ENCODE assay signal across 10 mouse cellular contexts in genomic region chr6:112311385-112311784, GRCm38 (mm10). TPM values are rescaled to one million over a fixed set of nuclear protein-coding genes. Genes with fewer than 3 reads are reported as not detected.
A peak's percentile ranks its signal among the peaks of the same experiment; 100 is the strongest.
DNase-seq lines count a peak whose midpoint lies in the region; ATAC-seq and TF ChIP-seq lines count a peak whose summit lies in the region.
"Had no signal": no experiment of that assay in that cellular context is flagged by ENCODE, and none has a peak within 500 bp of the region (broad histone marks: within the 10 kb centered on the region; RNA-seq: fewer than 3 reads in every experiment).

No protein-coding gene starts in this region.

- H3K4me3 ChIP-seq in kidney, embryonic 16.5 days (ENCODE audit: low read length) = no peak overlapping the region
- H3K4me3 ChIP-seq in embryonic facial prominence, embryonic 12.5 days = no peak overlapping the region
- H3K4me3 ChIP-seq in intestine, embryonic 15.5 days (replicated peaks) = no peak overlapping the region
- no peak overlapping the region for H3K4me3 ChIP-seq in stomach, postnatal 0 days (ENCODE audit: low read depth, low read length)
- H3K4me3 ChIP-seq: neural tube, embryonic 12.5 days had no signal

- DNase-seq in kidney, postnatal 36 days = no peak
- peak; percentile 25 for DNase-seq in brain, adult 2 months (ENCODE audit: low read depth, low spot score)
- peak; percentile 35 for DNase-seq in layer of hippocampus, adult 9-11 months
- no peak for DNase-seq in embryo, embryonic 9.5 days (ENCODE audit: extremely low spot score)
- no peak for DNase-seq in stomach, postnatal 0 days (ENCODE audit: low spot score)
- DNase-seq: cerebellum, adult 9-10 months had no signal

- ATAC-seq in kidney, embryonic 16.5 days (ENCODE audit: low FRiP score, low TSS enrichment) = peak; percentile 31; the same call in 1 of the 2 replicates
- peak; percentile 51; the same call in 1 of the 2 replicates for ATAC-seq in embryonic facial prominence, embryonic 12.5 days (ENCODE audit: insufficient number of reproducible peaks, insufficient read depth, low FRiP score, low TSS enrichment)
- ATAC-seq in intestine, embryonic 15.5 days = no peak
- no peak for ATAC-seq in stomach, postnatal 0 days (ENCODE audit: low FRiP score, low TSS enrichment)

- no peaks in the 10 kb centered on the region for H3K36me3 ChIP-seq in kidney, embryonic 16.5 days (ENCODE audit: insufficient read depth, low read length)
- H3K36me3 ChIP-seq in embryonic facial prominence, embryonic 12.5 days = no peaks in the 10 kb centered on the region
- no peaks in the 10 kb centered on the region for H3K36me3 ChIP-seq in intestine, embryonic 15.5 days
- H3K36me3 ChIP-seq in stomach, postnatal 0 days (ENCODE audit: control insufficient read depth, insufficient read depth, low read length) = no peaks in the 10 kb centered on the region
- H3K36me3 ChIP-seq: neural tube, embryonic 12.5 days had no signal

- H3K9me3 ChIP-seq in kidney, embryonic 16.5 days (ENCODE audit: low read length) = no peaks in the 10 kb centered on the region
- H3K9me3 ChIP-seq in embryonic facial prominence, embryonic 12.5 days = no peaks in the 10 kb centered on the region
- H3K9me3 ChIP-seq in intestine, embryonic 15.5 days = no peaks in the 10 kb centered on the region
- no peaks in the 10 kb centered on the region for H3K9me3 ChIP-seq in stomach, postnatal 0 days (ENCODE audit: control insufficient read depth, low read length)
- H3K9me3 ChIP-seq: neural tube, embryonic 12.5 days had no signal

- TF ChIP-seq EP300 in stomach, postnatal 0 days (optimal IDR thresholded peaks at IDR 0.05) = no peak

- no peak overlapping the region for H3K4me2 ChIP-seq in kidney, embryonic 16.5 days (replicated peaks; ENCODE audit: low read depth, low read length)
- H3K4me2 ChIP-seq in embryonic facial prominence, embryonic 12.5 days (replicated peaks) = no peak overlapping the region
- no peak overlapping the region for H3K4me2 ChIP-seq in intestine, embryonic 15.5 days (replicated peaks)
- no peak overlapping the region for H3K4me2 ChIP-seq in stomach, postnatal 0 days (replicated peaks; ENCODE audit: low read depth)
- H3K4me2 ChIP-seq: neural tube, embryonic 12.5 days had no signal

- WGBS in kidney, embryonic 16.5 days = 4% methylated on average over 4 of the region's 4 CpGs
- 26% methylated on average over 4 of the region's 4 CpGs for WGBS in embryonic facial prominence, embryonic 12.5 days
- 35% methylated on average over 4 of the region's 4 CpGs for WGBS in intestine, embryonic 15.5 days
- WGBS in stomach, postnatal 0 days = 37% methylated on average over 4 of the region's 4 CpGs

- TF ChIP-seq CTCF in stomach, postnatal 0 days (IDR thresholded peaks at IDR 0.05; ENCODE audit: low read depth) = no peak

- H3K9ac ChIP-seq in kidney, embryonic 16.5 days (replicated peaks; ENCODE audit: low read length) = no peak overlapping the region
- H3K9ac ChIP-seq in embryonic facial prominence, embryonic 12.5 days = no peak overlapping the region
- no peak overlapping the region for H3K9ac ChIP-seq in intestine, embryonic 15.5 days
- H3K9ac ChIP-seq in stomach, postnatal 0 days (ENCODE audit: low read length) = no peak overlapping the region
- H3K9ac ChIP-seq: neural tube, embryonic 12.5 days had no signal

- H3K27ac ChIP-seq in kidney, embryonic 16.5 days (ENCODE audit: low read length) = no peak overlapping the region
- H3K27ac ChIP-seq in embryonic facial prominence, embryonic 12.5 days = no peak overlapping the region
- H3K27ac ChIP-seq in intestine, embryonic 15.5 days = no peak overlapping the region
- no peak overlapping the region for H3K27ac ChIP-seq in stomach, postnatal 0 days (replicated peaks)
- H3K27ac ChIP-seq: neural tube, embryonic 12.5 days had no signal

- no peaks in the 10 kb centered on the region for H3K27me3 ChIP-seq in kidney, embryonic 16.5 days (ENCODE audit: insufficient read depth, low read length)
- H3K27me3 ChIP-seq in embryonic facial prominence, embryonic 12.5 days = no peaks in the 10 kb centered on the region
- no peaks in the 10 kb centered on the region for H3K27me3 ChIP-seq in intestine, embryonic 15.5 days (replicated peaks)
- no peaks in the 10 kb centered on the region for H3K27me3 ChIP-seq in stomach, postnatal 0 days (ENCODE audit: control insufficient read depth, insufficient read depth, low read length)
- H3K27me3 ChIP-seq: neural tube, embryonic 12.5 days had no signal

- peaks cover 20% of the 10 kb centered on the region for H3K4me1 ChIP-seq in kidney, embryonic 16.5 days (ENCODE audit: insufficient read depth, low read length)
- peaks cover 2% of the 10 kb centered on the region; the same call in 1 of the 2 replicates for H3K4me1 ChIP-seq in embryonic facial prominence, embryonic 12.5 days
- no peaks in the 10 kb centered on the region for H3K4me1 ChIP-seq in intestine, embryonic 15.5 days (replicated peaks)
- no peaks in the 10 kb centered on the region for H3K4me1 ChIP-seq in stomach, postnatal 0 days (replicated peaks; ENCODE audit: control insufficient read depth, insufficient read depth)
- H3K4me1 ChIP-seq: neural tube, embryonic 12.5 days had no signal

RNA-seq across cellular contexts. Expression of gene Lmcd1, which starts 37.8 kb away (rescaled TPM):
- 24.2 and 28.6 TPM in 2 replicates for polyA plus RNA-seq in kidney, embryonic 16.5 days (2015; fragmentation: Nextera tagmentation; extraction: Ambion mirVana)
- polyA plus RNA-seq in embryonic facial prominence, embryonic 12.5 days (2016; fragmentation: Nextera tagmentation; extraction: Ambion mirVana) = 20.4 and 21.6 TPM in 2 replicates
- 12.2 and 13.4 TPM in 2 replicates for polyA plus RNA-seq in intestine, embryonic 15.5 days (2015; fragmentation: Nextera tagmentation; extraction: Ambion mirVana)
- 12.5 and 13.2 TPM in 2 replicates for polyA plus RNA-seq in stomach, postnatal 0 days (2015; fragmentation: Nextera tagmentation; extraction: Ambion mirVana)

Comparison
In these comparisons a context has a peak if more than half of its experiments do, and no peak if none do; other contexts are left out.
1. ATAC-seq: peak in kidney, embryonic 16.5 days (single experiment) and embryonic facial prominence, embryonic 12.5 days (single experiment); none in intestine, embryonic 15.5 days (single experiment) and stomach, postnatal 0 days (single experiment).
2. DNase-seq: peak in brain, adult 2 months (single experiment) and layer of hippocampus, adult 9-11 months (single experiment); none in kidney, postnatal 36 days (0 of 2), embryo, embryonic 9.5 days (single experiment) and stomach, postnatal 0 days (single experiment).